Mouse (Mus musculus) right cerebral cortex, adult 18-20 months (tissue): ENCODE results near the gene Galc.
A peak's percentile ranks its signal among the peaks of the same experiment; 100 is the strongest.
"Not testable (repeated sequence)": the region's sequence is repeated elsewhere in the genome, so short reads cannot be mapped to it uniquely, and the experiment has no call there.

Experiments
- DNase-seq: peaks from one replicate; pipeline ENCODE4 v3.0.0; 2022; ENCODE audit warnings: mixed read lengths

Galc gene

GRCm38 (mm10) chr12:98250327-98250726 is 8.9 kb downstream of the Galc start:
- DNase-seq, result no peak

GRCm38 (mm10) chr12:98249671-98250070 is 9.6 kb downstream of the Galc start:
- DNase-seq, result no peak

- peak; percentile 37 for DNase-seq
Observed at GRCm38 (mm10) chr12:98246835-98247234, 12.4 kb downstream of the Galc start.

- no peak for DNase-seq
Observed at GRCm38 (mm10) chr12:98244865-98245264, 14.4 kb downstream of the Galc start.

- peak; percentile 40 for DNase-seq
Observed at GRCm38 (mm10) chr12:98244161-98244560, 15.1 kb downstream of the Galc start.

GRCm38 (mm10) chr12:98238478-98238877 is 20.8 kb downstream of the Galc start:
- DNase-seq, result not testable (repeated sequence)

GRCm38 (mm10) chr12:98227037-98227436 is 32.2 kb downstream of the Galc start:
- no peak for DNase-seq

- no peak for DNase-seq
Observed at GRCm38 (mm10) chr12:98223286-98223685, 36.0 kb downstream of the Galc start.

- no peak for DNase-seq
Observed at GRCm38 (mm10) chr12:98216432-98216831, 42.8 kb downstream of the Galc start.

- DNase-seq, result no peak
Observed at GRCm38 (mm10) chr12:98215512-98215911, 43.7 kb downstream of the Galc start.

GRCm38 (mm10) chr12:98214191-98214590 is 45.1 kb downstream of the Galc start:
- DNase-seq, result no peak

- DNase-seq, result no peak
Observed at GRCm38 (mm10) chr12:98213791-98214190, 45.5 kb downstream of the Galc start.

GRCm38 (mm10) chr12:98213332-98213731 is 45.9 kb downstream of the Galc start:
- DNase-seq, result no peak

- DNase-seq, result peak; percentile 18
Observed at GRCm38 (mm10) chr12:98212457-98213175, 46.6 kb downstream of the Galc start.

- no peak for DNase-seq
Observed at GRCm38 (mm10) chr12:98210495-98210894, 48.8 kb downstream of the Galc start.

- DNase-seq, result no peak
Observed at GRCm38 (mm10) chr12:98208104-98208503, 51.2 kb downstream of the Galc start.

GRCm38 (mm10) chr12:98205450-98206051 is 53.7 kb downstream of the Galc start:
- DNase-seq, result no peak

GRCm38 (mm10) chr12:98197401-98197800 is 61.9 kb downstream of the Galc start:
- no peak for DNase-seq

GRCm38 (mm10) chr12:98190201-98190600 is 69.1 kb downstream of the Galc start:
- no peak for DNase-seq

- no peak for DNase-seq
Observed at GRCm38 (mm10) chr12:98189096-98189495, 70.2 kb downstream of the Galc start.

- peak; percentile 67 for DNase-seq
Observed at GRCm38 (mm10) chr12:98187186-98187899, 71.9 kb downstream of the Galc start.

- DNase-seq, result peak; percentile 60
Observed at GRCm38 (mm10) chr12:98181729-98182128, 77.5 kb downstream of the Galc start.

- no peak for DNase-seq
Observed at GRCm38 (mm10) chr12:98180807-98181206, 78.5 kb downstream of the Galc start.

GRCm38 (mm10) chr12:98180235-98180800 is 78.9 kb downstream of the Galc start:
- DNase-seq, result no peak
